Mouse (Mus musculus) cerebellum, adult 2 months (tissue): ENCODE data around the gene Glrx2. TPM values are rescaled to one million over a fixed set of nuclear protein-coding genes. Genes with fewer than 3 reads are reported as not detected.

Experiments
- DNase-seq, 2 experiments: peaks; one replicate each; pipeline ENCODE4 v3.0.0; 2021
- H3K27ac ChIP-seq: fragments of 200-500 bp; 2 replicates; pipeline ENCODE4 v1.5.1; 2012; ENCODE audit warnings: low read length, control low read depth, inconsistent platforms; ENCODE audit not compliant: insufficient read depth
- H3K27me3 ChIP-seq: fragments of 200-500 bp; 2 replicates; pipeline ENCODE4 v1.6.1; 2012; ENCODE audit warnings: inconsistent platforms, mild to moderate bottlenecking, low read length, moderate library complexity; ENCODE audit not compliant: control insufficient read depth, insufficient read depth
- H3K4me1 ChIP-seq: fragments of 200-500 bp; 2 replicates; pipeline ENCODE4 v1.6.1; 2011; ENCODE audit warnings: low read length; ENCODE audit not compliant: control insufficient read depth, insufficient read depth
- H3K4me3 ChIP-seq: fragments of 200-500 bp; replicated peaks from 2 replicates; pipeline ENCODE3; 2011; ENCODE audit warnings: mild to moderate bottlenecking, low read depth, low read length, control low read depth; ENCODE audit not compliant: insufficient read depth
- CTCF ChIP-seq: fragments of 200-500 bp; IDR thresholded peaks from 2 replicates; pipeline ENCODE4 v1.5.1; 2011; ENCODE audit warnings: low read depth, mild to moderate bottlenecking, control low read depth, low read length, moderate library complexity, borderline replicate concordance; ENCODE audit not compliant: insufficient read depth
- POLR2A ChIP-seq: fragments of 200-500 bp; IDR thresholded peaks from 2 replicates; pipeline ENCODE4 v1.6.1; 2011; ENCODE audit warnings: low read length, control low read depth, borderline replicate concordance; ENCODE audit not compliant: insufficient read depth
- WGBS: fragments of 180-500 bp; shearing (Covaris S2); methylation state at CpG from one replicate; pipeline ENCODE4 v1.1.7; 2018; 5-methylcytosine and 5-hydroxymethylcytosine counted together
- polyA plus RNA-seq: library from polyadenylated mRNA; depleted of rRNA; stranded (reverse); fragments of >200 nt; gene quantifications from 2 replicates; pipeline ENCODE4 v1.2.3, GENCODE M21; 2012; rRNA removed

The Glrx2 gene
- polyA plus RNA-seq, 1 experiment = 81.6 TPM

GRCm38 (mm10) chr1:143788584-143789227 lies 72.6 kb downstream of the Glrx2 start:
- WGBS = 91% methylated on average over 2 of the region's 2 CpGs
- Histone ChIP-seq H3K4me3 (no peak overlapping the region), H3K4me1 (no peaks in the 10 kb centered on the region), H3K27me3 (no peaks in the 10 kb centered on the region), H3K27ac (no peak overlapping the region)
- no peak for TF ChIP-seq POLR2A
- TF ChIP-seq CTCF = peak; percentile 57; the same call in 1 of the 2 replicates
- peak in 1 of 2 experiments; percentile 14 for DNase-seq

Other genes with a start within 250 kb of the Glrx2 start
- gene B3galt2, start 75.7 kb upstream of the Glrx2 start, polyA plus RNA-seq = 3.7 TPM in 2 replicates
- 13.0 and 14.3 TPM in 2 replicates for gene Cdc73, start 13.4 kb upstream of the Glrx2 start, polyA plus RNA-seq
- gene Trove2, start 60.7 kb downstream of the Glrx2 start, polyA plus RNA-seq = 18.8 and 19.5 TPM in 2 replicates
- 33.8 and 38.9 TPM in 2 replicates for gene Uchl5, start 60.9 kb downstream of the Glrx2 start, polyA plus RNA-seq